ENCODE assay signal across 7 mouse cellular contexts in genomic region chr17:17004632-17005265, GRCm38 (mm10). TPM values are rescaled to one million over a fixed set of nuclear protein-coding genes. Genes with fewer than 3 reads are reported as not detected.
DNase-seq lines count a peak whose midpoint lies in the region; ATAC-seq lines count a peak whose summit lies in the region.
"Not testable (repeated sequence)": the region's sequence is repeated elsewhere in the genome, so short reads cannot be mapped to it uniquely, and the experiment has no call there.

No protein-coding gene starts in this region.

- 1% methylated on average over 16 of the region's 16 CpGs for WGBS in intestine, embryonic 16.5 days
- 2% methylated on average over 16 of the region's 16 CpGs for WGBS in midbrain, embryonic 11.5 days

- intact Hi-C loops in left cerebral cortex, postnatal 36 days (cut with DNase I), result loop anchor here (5.0 kb wide), 1 partner anchor 368 kb away; the partner anchor contains the start of gene Riok2

- H3K9ac ChIP-seq in intestine, embryonic 16.5 days (ENCODE audit: low read depth, low read length), result peak overlapping the region; percentile 64
- peak overlapping the region; percentile 48 for H3K9ac ChIP-seq in midbrain, embryonic 11.5 days (ENCODE audit: low read length)

- not testable (repeated sequence) for H3K27me3 ChIP-seq in intestine, embryonic 16.5 days (replicated peaks; ENCODE audit: control insufficient read depth, insufficient read depth, low read length); midbrain, embryonic 11.5 days (ENCODE audit: control insufficient read depth, insufficient read depth, low read length)

- not testable (repeated sequence) for H3K4me1 ChIP-seq in intestine, embryonic 16.5 days (ENCODE audit: control insufficient read depth, insufficient read depth, low read length); midbrain, embryonic 11.5 days (ENCODE audit: control insufficient read depth, insufficient read depth, low read length)

- peak; percentile 91 for DNase-seq in adrenal gland, adult 8-10 months
- peak; percentile 85 for DNase-seq in embryo, embryonic 9.5 days (ENCODE audit: extremely low spot score)
- peak; percentile 43 to 79 for DNase-seq in gastrocnemius, postnatal 4 days (ENCODE audit: low spot score in 2 of 2)
- DNase-seq in left cerebral cortex, postnatal 36 days (ENCODE audit: low spot score in 2 of 2), result peak; percentile 74 to 80
- peak; percentile 96 for DNase-seq in midbrain, embryonic 11.5 days (ENCODE audit: low spot score, missing footprints)
- DNase-seq in skeletal muscle tissue, adult 2 months (ENCODE audit: low read depth, low spot score), result peak; percentile 81

- H3K27ac ChIP-seq in intestine, embryonic 16.5 days (ENCODE audit: low read length), result 0 out of 2 replicates have a peak overlapping the region, but pooled peaks have one; percentile 10
- H3K27ac ChIP-seq in midbrain, embryonic 11.5 days (ENCODE audit: low read depth, low read length), result not testable (repeated sequence)

- peak; percentile 100 for ATAC-seq in intestine, embryonic 16.5 days
- peak; percentile 100 for ATAC-seq in midbrain, embryonic 11.5 days (ENCODE audit: low FRiP score)

- H3K9me3 ChIP-seq in intestine, embryonic 16.5 days (ENCODE audit: control insufficient read depth, low read length); midbrain, embryonic 11.5 days (ENCODE audit: control insufficient read depth, low read length): not testable (repeated sequence)

- 0 out of 2 replicates have a peak overlapping the region, but pooled peaks have one; percentile 49 for H3K4me2 ChIP-seq in intestine, embryonic 16.5 days (ENCODE audit: low read depth, low read length)
- peak overlapping the region; percentile 45 for H3K4me2 ChIP-seq in midbrain, embryonic 11.5 days

- peak overlapping the region; percentile 52 for H3K4me3 ChIP-seq in intestine, embryonic 16.5 days (ENCODE audit: low read length)
- peak overlapping the region; percentile 43 for H3K4me3 ChIP-seq in midbrain, embryonic 11.5 days (ENCODE audit: low read depth, low read length)

- H3K36me3 ChIP-seq in intestine, embryonic 16.5 days (ENCODE audit: control insufficient read depth, insufficient read depth, low read length); midbrain, embryonic 11.5 days (ENCODE audit: control insufficient read depth, insufficient read depth, low read length): not testable (repeated sequence)

RNA-seq across cellular contexts. Expression of gene Zfp960, which starts 59.2 kb away (rescaled TPM):
- 10 to 100 TPM in 1 of 4 experiments, 1 to 10 TPM in 3; 5.4 to 10.5 (median 7.1) TPM for total RNA-seq in adrenal gland, adult 8-10 months (2022)
- total RNA-seq in gastrocnemius, postnatal 4 days (2021), result 1 to 10 TPM; 7.5 to 9.5 TPM
- 4.0 and 4.4 TPM in 2 replicates for polyA plus RNA-seq in intestine, embryonic 16.5 days (2015; fragmentation: Nextera tagmentation; extraction: Ambion mirVana)
- total RNA-seq in left cerebral cortex, postnatal 36 days (2021), result 1 to 10 TPM; 5.0 to 7.3 TPM
- 4.4 and 6.4 TPM in 2 replicates for polyA plus RNA-seq in midbrain, embryonic 11.5 days (2014; fragmentation: Nextera tagmentation; extraction: Ambion mirVana)
